Mouse (Mus musculus): ENCODE measurements at regions not wholly inside any gene's neighbourhood (a gene's known extent, or its start where the extent isn't known, plus 50 kb on each side); places are given as distances from the start of the nearest gene placed in this dataset.

DNA sequence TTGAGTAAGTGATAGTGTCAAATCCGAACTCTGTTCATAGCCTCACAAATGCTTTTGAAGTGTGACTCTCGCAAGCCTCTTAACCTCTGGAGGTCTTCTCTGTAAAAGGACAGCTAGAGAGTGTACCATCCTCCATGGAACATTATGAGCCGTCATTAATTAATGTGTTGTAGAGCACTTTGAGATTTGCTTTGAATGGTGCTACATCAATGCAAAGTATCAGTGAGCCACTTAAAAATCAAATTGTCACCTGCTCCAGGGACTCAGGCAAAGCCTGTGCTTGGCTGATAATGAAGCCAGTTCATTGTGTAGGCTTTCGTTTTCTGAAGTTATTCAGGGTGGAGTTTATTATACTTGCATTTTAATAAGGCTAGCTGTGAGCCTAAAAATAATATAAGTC lies 801.8 kb upstream of the B3galt2 start:
- DNase-seq (ENCODE audit: low spot score in 2 of 2) = no peak

DNA sequence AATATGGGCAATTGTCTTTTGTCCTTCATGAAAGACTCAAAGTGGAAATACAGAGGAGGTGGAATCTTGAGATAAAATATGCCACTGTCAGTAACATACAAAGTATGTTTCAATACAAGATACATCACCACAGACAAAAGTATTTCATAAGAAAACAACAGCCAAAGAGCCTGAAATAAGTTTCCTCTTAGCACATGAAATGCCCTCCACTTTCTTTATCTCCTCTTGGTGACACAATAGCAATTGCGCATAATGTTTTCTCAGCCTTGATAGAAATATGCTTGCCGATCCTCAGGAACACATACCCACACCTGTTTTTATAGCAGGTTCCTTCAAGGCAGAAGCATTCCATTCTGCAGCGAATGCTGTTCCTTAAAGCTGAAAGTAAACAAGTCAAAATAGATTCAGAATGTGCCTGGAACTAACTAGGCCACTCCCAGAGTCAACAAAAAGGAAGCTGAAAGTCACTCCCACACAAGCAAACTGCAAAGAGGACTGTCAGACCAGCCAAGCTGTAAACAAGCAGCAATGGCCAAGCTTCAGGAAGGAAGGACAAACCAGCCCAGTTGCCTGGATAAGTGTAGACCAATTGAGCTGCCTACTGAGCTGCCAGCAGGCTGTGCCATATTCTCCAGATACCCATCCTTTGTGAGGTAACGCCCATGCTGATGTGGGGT lies 773.3 kb upstream of the B3galt2 start:
- no peak for DNase-seq (ENCODE audit: low spot score in 2 of 2)

DNA sequence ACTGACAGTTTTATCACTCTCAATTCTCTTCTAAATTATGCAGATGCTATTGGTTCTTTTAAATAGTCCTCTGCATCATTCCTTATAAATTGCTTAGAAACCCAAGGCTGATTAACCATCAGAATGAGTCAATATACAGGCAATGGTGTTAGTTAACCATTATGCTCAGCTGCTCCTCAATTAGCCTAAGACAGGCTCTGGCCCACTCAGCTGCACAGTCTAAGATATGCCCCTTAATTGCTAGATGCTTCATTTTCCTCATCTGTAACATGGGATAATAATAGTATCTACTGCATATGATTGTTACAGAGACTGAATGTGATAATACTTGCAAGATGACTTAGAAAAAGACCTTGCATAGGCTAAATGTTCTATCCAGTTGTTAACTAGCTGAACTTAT lies 748.6 kb upstream of the B3galt2 start:
- DNase-seq (ENCODE audit: low spot score in 2 of 2) = no peak

DNA sequence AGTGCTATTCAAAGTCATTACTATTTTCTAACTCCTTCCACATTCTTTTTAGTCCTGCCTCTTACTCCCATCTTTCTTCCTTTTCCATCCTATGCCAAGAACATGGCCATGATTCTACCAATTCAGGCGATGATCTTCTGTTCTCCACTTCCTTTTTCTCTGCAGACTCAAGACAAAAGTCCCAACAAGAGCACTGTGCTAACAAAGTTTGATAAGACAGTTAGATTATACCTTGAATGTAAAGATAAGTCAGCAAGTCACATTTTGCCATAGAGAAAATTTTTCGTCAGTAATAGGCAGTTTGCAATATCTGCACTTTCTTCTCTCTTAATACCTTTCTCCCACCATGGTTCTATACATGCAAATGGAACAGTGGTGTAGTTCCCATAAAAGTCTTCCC lies 747.3 kb upstream of the B3galt2 start:
- DNase-seq (ENCODE audit: low spot score in 2 of 2) = no peak

DNA sequence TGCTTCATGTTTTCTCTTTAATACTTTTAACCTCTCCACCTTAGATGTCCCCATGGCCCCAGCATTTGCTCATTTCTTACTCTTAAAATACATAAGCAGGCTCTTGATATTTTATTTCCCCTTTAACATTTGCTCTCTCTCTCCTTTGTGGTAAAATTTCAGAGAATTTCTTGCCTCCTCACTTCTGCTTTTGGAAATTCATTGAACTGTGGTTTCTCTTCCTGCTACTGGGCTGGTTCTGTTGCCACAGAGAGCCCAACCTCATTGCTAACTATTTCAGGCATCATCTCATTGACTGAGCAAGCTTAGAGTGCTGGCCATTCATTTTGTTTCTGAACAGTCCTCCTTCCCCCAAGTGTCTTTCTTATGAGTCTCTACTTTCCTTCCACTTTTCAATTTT lies 746.3 kb upstream of the B3galt2 start:
- DNase-seq (ENCODE audit: low spot score in 2 of 2) = no peak

DNA sequence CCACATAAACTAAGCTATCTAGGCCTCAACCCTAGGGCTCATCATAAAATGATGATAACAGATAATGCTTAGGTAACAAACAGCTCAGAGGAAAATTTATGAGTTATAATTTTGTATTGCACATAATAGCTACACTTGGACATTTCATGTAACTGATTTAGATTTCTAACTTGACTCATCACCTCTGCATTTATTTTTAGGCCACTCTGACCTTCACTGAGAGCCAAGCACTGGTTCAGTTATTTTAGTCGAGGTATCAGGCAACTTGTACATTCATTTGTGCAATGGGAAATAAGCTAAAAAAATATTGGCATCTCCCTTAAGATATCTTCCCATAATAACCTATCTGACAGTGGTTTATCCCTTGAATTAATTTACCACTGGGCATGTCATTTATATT lies 745.4 kb upstream of the B3galt2 start:
- DNase-seq (ENCODE audit: low spot score in 2 of 2) = no peak

DNA sequence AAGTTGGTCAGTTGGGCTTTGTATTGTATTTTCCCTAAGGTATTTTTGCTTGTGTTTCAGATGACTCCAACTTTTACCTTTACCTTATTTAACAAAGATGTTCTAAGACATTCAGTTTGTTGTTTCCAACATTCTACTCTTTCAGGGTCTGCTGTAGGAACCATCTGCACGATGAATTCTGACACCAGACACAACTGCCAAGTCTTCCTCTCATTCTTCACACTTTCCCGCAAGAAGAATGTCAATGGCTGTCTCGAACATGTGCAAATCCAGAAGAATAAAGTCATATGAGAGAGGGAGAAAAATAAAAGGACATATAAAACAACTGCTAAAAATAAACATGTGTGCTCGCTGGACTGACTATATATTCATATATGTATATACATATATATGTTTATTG lies 730.6 kb upstream of the B3galt2 start:
- peak in 1 of 2 experiments; percentile 8 for DNase-seq (ENCODE audit: low spot score in 2 of 2)

DNA sequence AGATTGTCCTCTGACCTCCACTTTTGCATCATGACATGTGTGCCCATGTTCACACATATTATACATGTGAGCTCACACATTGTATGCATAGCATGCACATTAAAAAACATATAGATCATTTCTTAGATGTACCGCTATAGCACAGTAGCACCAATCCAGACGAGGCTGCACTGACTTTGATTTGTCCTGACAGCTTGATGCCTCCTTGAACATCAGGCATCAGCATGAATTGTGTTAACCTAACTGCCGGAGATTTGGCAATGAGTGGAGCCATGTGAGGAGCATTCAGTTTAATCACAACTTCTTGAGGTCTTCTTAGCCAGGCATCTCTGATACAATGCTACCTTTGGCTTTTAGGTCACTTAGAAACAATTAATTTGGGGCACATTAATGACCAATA lies 683.8 kb upstream of the B3galt2 start:
- DNase-seq (ENCODE audit: low spot score in 2 of 2) = no peak

DNA sequence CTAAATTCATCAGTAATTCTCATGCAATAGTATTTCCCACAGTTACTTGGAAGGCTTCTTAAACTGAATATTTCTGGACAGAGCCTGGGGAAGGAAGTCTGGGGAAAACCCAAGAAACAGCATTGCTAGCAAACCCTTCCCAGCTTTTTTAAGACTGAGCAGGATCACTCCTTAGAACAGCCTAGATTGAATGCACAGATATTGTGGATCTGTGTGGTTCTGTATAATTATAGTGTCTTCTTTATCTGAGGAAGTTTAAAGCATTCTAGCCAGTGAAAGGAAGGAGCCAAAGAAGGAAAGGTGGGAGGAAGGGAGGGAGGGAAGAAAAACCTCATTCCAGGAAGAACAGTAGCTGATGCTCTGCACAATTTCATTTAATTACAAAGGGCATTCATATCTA lies 669.0 kb upstream of the B3galt2 start:
- DNase-seq (ENCODE audit: low spot score in 2 of 2) = no peak

DNA sequence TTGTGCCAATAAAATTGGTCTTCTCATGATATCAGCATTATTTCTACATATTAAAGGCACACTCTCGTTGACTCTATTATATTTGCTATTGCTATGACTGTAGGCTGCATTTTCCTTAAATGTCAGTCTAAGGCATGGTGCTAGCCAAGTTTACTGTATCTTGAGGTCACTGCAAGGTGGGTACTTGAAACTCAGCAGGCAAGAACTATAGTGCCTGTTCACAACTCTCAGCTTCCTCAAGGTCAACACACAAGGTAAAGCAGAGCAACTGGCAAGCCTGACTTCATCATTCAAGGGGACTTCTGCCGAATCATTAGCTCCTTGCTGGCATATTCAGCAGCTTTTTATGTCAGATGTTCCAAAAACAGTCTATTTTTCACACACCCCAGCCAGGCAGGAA lies 667.1 kb upstream of the B3galt2 start:
- DNase-seq (ENCODE audit: low spot score in 2 of 2) = no peak

DNA sequence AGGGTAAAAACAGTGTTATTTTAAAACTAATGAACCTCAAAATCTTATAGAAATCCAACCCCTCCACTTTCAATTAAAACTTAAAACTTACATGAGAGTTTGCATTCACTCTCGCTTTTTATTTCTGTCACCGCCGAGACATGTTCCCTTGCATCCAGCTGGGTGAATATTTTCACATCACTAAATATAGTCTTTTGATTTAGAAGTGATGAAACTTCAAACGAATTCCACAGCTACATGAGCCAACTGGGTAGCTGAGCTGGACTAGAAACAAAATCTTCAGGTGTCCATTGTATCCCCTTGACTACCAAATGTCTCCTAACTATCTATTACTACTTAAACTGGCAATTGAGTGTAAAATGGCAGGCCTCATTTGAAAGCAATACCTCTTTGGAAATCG lies 657.5 kb upstream of the B3galt2 start:
- no peak for DNase-seq (ENCODE audit: low spot score in 2 of 2)

DNA sequence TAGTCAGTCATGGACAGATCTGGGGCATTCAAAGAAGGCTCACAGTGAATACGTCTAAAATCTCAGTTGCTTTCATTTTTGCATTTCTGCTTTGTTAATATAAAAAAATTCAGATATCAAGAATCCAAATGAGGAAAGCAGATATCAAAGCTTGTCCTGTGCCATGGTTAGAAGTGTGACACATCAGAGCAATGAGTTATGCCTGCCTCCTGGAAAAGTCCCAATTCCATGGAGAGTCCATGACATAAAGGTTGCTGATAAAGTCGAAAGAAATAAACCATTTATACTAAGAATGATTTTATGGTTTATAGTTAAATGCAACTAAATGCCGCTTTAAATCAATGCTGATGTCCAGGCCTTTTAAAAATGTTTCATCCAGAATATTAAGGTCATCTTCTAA lies 656.8 kb upstream of the B3galt2 start:
- no peak for DNase-seq (ENCODE audit: low spot score in 2 of 2)

DNA sequence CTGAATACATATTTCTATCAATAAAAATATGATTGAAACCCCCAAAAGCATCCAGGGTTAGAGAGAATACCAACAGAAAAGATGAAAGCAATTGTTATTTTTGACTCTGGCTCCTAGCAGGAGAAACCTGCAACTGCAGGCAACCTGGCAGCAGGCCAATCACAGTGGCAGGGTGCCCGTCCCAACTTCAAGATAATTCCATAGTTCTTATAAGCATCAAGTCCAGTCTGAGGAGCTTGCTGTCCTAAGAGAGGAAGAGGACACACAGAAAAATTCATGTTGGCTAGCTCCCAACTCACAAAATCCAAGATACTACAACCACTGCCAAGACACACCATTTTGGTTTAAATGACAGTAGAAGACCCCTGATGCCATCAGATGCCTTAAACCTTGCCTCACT lies 654.9 kb upstream of the B3galt2 start:
- peak in 1 of 2 experiments; percentile 23 for DNase-seq (ENCODE audit: low spot score in 2 of 2)

DNA sequence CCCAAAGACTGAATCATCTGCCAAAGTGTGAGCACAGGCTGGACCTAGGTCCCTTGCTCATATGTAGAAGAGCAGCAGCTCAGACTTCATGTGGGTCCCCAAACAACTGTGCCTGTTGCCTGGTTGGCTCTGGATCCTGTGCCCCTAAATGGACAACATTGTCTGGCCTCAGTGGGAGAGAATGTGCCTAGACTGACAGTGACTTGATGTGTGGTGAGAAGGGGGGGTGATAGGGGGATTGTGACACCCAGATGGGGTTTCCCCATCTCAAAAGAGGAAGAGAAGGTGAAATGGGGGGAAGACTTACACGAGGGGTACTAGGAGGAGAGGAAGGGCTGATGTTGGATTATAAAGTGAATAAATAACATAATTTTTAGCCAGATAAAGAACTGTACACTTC lies 640.2 kb upstream of the B3galt2 start:
- DNase-seq (ENCODE audit: low spot score in 2 of 2) = no peak

DNA sequence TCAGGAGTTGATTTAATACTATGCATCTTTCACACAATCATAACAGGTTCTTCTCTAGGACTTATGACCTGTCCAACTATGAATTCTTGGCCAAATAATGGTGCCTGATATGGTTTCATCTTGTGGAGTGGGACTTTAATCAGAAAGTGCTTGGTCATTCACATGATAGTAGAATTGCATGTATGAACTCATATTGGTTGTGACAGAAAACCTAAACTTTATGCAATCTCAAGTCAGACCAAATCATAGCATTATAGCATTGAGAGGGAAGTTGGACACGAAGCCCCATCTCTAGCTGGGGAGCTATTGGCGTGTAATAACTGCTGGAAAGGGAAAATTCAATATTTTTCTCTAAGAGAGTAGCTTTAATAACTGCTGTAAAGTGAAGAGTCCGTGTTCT lies 639.4 kb upstream of the B3galt2 start:
- no peak for DNase-seq (ENCODE audit: low spot score in 2 of 2)

DNA sequence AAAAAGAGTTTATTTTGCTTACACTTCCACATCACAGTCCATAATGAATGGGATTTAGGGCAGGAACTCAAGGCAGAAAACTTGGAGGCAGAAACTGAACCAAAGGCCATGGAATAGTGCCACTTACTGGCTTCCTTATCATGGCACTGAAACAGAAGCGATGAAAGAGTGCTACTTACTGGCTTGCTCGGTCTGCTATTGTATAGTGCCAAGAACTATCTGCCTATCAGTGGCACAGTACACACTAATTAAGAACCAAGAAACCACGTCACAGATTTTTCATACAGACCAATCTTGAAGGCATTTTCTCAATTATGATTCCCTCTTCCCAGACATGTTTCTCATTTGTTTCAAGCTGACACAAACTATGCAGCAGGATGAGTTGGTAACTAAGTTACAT lies 634.4 kb upstream of the B3galt2 start:
- DNase-seq (ENCODE audit: low spot score in 2 of 2) = no peak

DNA sequence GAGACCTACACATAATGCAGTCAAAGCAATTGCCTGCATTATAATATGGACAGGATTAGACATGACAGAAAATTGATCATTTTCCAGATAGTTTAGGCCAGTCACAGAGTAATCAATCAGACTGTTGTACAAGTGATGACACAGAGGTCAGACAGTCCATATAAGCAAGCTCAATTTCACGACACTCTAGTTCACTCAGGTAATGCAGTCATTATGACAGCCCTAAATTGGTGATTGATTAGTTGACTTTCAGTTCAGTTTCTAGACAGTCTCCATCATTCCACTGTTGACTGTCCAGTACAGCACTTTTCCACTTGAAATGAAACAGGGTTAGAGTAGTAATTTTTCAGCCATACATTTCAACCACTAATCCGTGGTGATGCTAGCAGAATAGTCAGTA lies 620.5 kb upstream of the B3galt2 start:
- no peak for DNase-seq (ENCODE audit: low spot score in 2 of 2)

DNA sequence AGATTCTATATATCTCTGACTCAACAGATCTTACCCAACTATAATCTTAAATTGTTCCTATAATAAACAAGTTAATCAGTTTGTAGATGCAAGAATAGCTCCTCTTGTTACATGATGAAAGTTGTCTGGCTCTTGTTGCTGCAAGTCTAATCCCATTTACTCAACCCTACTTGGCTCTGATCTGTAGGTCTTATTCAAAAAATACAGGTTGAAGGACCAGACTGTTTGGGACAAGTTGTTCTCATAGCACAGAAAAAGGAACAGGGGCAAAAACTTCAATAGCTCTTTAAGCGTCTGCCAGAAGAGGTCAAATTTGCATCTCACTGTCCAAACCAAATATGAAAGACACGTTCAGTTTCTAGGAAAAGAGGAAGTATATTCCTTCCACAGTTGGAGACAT lies 587.3 kb upstream of the B3galt2 start:
- no peak for DNase-seq (ENCODE audit: low spot score in 2 of 2)

DNA sequence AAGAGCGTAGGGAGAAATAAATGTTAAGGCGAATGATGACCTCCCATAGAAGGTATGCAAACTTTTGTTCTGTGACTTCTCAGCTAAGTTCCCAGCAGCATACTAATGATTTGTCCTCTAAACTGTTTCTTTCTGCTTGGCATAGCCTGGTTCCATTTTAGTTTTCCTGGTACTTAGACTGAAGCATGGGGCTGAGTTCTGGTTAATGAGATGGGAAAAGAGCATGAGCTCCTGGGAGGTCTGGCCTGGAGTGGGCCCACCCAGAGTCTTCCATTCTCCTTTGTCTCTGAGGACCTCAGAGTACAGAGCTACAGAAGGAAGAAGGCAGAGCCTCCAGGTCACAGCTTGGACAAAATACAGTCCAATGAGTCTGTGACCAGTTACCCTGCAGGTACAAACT lies 586.9 kb upstream of the B3galt2 start:
- peak; percentile 2 to 51 for DNase-seq (ENCODE audit: low spot score in 2 of 2)

DNA sequence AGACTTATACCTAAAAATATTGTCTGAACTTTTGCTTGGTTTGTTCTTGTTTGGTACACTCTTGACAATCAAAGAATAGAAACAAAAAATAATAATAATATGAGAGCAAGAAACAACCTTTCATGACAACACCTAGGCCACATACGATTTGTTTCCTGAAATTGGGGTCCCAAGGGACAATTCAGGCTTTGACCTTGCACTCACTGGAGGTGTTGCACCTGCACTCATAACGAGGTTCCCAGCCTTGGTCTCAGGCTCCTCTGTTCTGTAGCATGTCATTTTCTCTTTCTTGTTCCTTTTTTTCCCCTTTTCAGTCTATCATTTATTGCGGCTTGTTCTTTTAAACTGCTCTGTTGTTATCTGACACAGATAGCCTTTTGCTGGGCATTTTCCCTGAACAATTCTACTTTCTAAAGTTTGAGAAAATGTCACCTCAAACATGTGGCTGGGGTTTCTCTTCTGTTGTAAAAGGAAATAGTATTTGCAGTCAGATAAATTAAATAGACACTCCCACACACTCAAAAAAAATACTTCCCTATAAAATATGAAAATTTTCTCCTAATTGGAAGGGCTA lies 585.9 kb upstream of the B3galt2 start:
- DNase-seq (ENCODE audit: low spot score in 2 of 2) = no peak

DNA sequence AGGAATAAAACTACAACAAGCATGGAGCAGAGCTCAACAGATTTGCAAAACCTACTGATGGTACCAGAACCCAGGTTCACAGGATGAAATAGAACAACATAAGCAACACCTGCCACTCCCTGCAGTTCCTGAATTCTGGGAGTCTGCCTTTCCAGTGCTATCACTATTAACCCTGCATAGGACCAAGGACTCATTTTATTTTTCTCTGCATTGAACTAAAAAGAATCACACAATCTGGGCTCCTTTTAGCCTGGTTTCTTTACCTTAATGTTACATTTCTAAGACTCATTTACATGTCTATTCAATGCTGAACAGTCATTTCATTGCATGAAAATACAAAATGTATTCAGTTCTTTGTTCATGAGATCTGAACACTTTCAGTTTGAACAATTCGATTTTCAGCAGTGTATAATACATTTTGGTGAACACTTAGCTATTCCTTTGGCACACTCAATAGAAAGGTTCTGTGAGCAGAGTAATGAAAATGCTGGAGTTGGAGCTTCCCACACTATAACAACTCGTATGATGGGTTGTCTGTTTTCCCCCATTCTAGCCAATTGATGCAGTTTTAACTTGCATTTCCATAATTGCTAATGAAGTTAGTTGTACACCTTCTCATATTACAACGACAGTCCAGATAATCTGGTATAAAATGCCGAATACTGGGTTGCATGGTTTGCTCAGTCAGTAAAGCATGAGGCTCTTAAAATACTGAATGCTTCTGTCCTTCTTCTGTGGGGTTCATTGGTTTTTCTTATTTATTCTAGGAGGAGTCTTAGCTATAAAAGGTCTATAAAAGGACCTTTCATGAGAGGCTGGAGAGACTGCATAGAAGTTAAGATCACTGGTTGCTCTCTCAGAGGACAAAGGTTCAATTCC lies 579.5 kb upstream of the B3galt2 start:
- DNase-seq (ENCODE audit: low spot score in 2 of 2) = no peak

DNA sequence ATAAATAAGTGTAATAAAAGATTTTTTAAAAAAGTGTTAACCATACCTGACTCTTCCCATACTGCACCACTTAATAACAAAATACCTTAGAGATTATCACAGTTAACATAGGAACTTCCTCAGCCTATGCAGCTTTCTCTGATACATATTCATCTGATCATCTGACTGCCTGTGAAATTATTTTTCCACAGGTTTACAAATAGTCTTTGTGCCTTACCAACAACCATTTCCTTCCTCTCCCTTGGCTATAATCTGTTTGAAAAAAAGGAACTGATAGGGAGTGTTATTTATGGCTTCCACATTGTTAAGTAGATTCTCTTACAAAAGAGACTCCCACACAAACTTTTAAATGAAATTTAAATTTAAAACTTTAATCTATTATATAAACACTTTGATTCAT lies 575.0 kb upstream of the B3galt2 start:
- no peak for DNase-seq (ENCODE audit: low spot score in 2 of 2)

Measured in left cerebral cortex, adult 8-10 months (tissue).